Mouse (Mus musculus) 416B (cell line): ENCODE data around the gene Dnm3.
A peak's percentile ranks its signal among the peaks of the same experiment; 100 is the strongest.

Source experiments
- DNase-seq: peaks from one replicate; pipeline ENCODE4 v3.0.0; 2011; ENCODE audit warnings: low read depth

Dnm3 gene

GRCm38 (mm10) chr1:162209487-162210149 is 268.2 kb downstream of the Dnm3 start:
- DNase-seq, result no peak

- DNase-seq, result no peak
These were observed 268.8 kb downstream of the Dnm3 start for GRCm38 (mm10) chr1:162209010-162209409.

- no peak for DNase-seq
These were observed 270.2 kb downstream of the Dnm3 start for GRCm38 (mm10) chr1:162207708-162208043.

- DNase-seq, result peak; percentile 57
These were observed 270.7 kb downstream of the Dnm3 start for GRCm38 (mm10) chr1:162206998-162207707.

- no peak for DNase-seq
These were observed 275.1 kb downstream of the Dnm3 start for GRCm38 (mm10) chr1:162202465-162203348.

- DNase-seq, result no peak
These were observed 277.4 kb downstream of the Dnm3 start for GRCm38 (mm10) chr1:162200446-162200845.

- no peak for DNase-seq
These were observed 280.8 kb downstream of the Dnm3 start for GRCm38 (mm10) chr1:162196812-162197680.

- no peak for DNase-seq
These were observed 289.1 kb downstream of the Dnm3 start for GRCm38 (mm10) chr1:162188744-162189143.

- DNase-seq, result no peak
These were observed 290.3 kb downstream of the Dnm3 start for GRCm38 (mm10) chr1:162187352-162188120.

GRCm38 (mm10) chr1:162186470-162187351 is 291.1 kb downstream of the Dnm3 start:
- peak; percentile 7 for DNase-seq

GRCm38 (mm10) chr1:162184003-162184748 is 293.7 kb downstream of the Dnm3 start:
- DNase-seq, result no peak

GRCm38 (mm10) chr1:162183438-162183837 is 294.4 kb downstream of the Dnm3 start:
- DNase-seq, result no peak

- DNase-seq, result no peak
These were observed 296.5 kb downstream of the Dnm3 start for GRCm38 (mm10) chr1:162181187-162181975.

GRCm38 (mm10) chr1:162180451-162180850 is 297.4 kb downstream of the Dnm3 start:
- no peak for DNase-seq

GRCm38 (mm10) chr1:162179401-162179800 is 298.4 kb downstream of the Dnm3 start:
- no peak for DNase-seq

GRCm38 (mm10) chr1:162172806-162173205 is 305.0 kb downstream of the Dnm3 start:
- no peak for DNase-seq

GRCm38 (mm10) chr1:162163687-162164484 is 313.9 kb downstream of the Dnm3 start:
- no peak for DNase-seq

- DNase-seq, result no peak
These were observed 315.2 kb downstream of the Dnm3 start for GRCm38 (mm10) chr1:162162677-162163076.
